Mouse (Mus musculus) kidney, adult 2 months (tissue): Measurements from ENCODE around the gene Top1. TPM values are rescaled to one million over a fixed set of nuclear protein-coding genes. Genes with fewer than 3 reads are reported as not detected.

Source experiments
- DNase-seq: peaks from one replicate; pipeline ENCODE4 v3.0.0; 2021
- H3K27ac ChIP-seq: fragments of 200-500 bp; 2 replicates; pipeline ENCODE4 v1.5.1; 2012; ENCODE audit warnings: low read depth, low read length, control low read depth, inconsistent platforms; ENCODE audit not compliant: insufficient read depth
- H3K27me3 ChIP-seq: fragments of 200-500 bp; replicated peaks from 2 replicates; pipeline ENCODE4 v1.6.1; 2012; ENCODE audit warnings: mild to moderate bottlenecking, moderate library complexity, low read length, inconsistent platforms; ENCODE audit not compliant: control insufficient read depth, insufficient read depth
- H3K36me3 ChIP-seq: fragments of 200-500 bp; 2 replicates; pipeline ENCODE4 v1.6.1; 2012; ENCODE audit warnings: mild to moderate bottlenecking, moderate library complexity, low read length, inconsistent platforms; ENCODE audit not compliant: control insufficient read depth, insufficient read depth
- H3K4me1 ChIP-seq: fragments of 200-500 bp; 2 replicates; pipeline ENCODE4 v1.6.1; 2011; ENCODE audit warnings: low read length; ENCODE audit not compliant: control insufficient read depth, insufficient read depth
- H3K4me3 ChIP-seq: fragments of 200-500 bp; 2 replicates; pipeline ENCODE4 v1.5.1; 2011; ENCODE audit warnings: mild to moderate bottlenecking, low read depth, low read length, control low read depth; ENCODE audit not compliant: insufficient read depth
- CTCF ChIP-seq: fragments of 200-500 bp; conservative IDR thresholded peaks from 2 replicates; pipeline ENCODE4 v1.5.1; 2011; ENCODE audit warnings: low read depth, mild to moderate bottlenecking, control low read depth, low read length, moderate library complexity, mixed read lengths; ENCODE audit not compliant: insufficient read depth, insufficient read length
- POLR2A ChIP-seq: fragments of 200-500 bp; IDR thresholded peaks from one replicate; pipeline ENCODE4 v1.6.1; 2011; ENCODE audit warnings: low read depth, low read length, control low read depth
- WGBS: fragments of 180-500 bp; shearing (Covaris S2); methylation state at CpG from one replicate; pipeline ENCODE4 v1.1.7; 2018; 5-methylcytosine and 5-hydroxymethylcytosine counted together
- polyA plus RNA-seq: library from polyadenylated mRNA; depleted of rRNA; stranded (reverse); fragments of >200 nt; gene quantifications from 2 replicates; pipeline ENCODE4 v1.2.3, GENCODE M21; 2012; rRNA removed

Top1 gene
- polyA plus RNA-seq, 1 experiment: 9.2 TPM

- TF ChIP-seq POLR2A: no peak
- no peak for TF ChIP-seq CTCF
- Histone ChIP-seq H3K36me3 (no peaks in the 10 kb centered on the region; the same call in none of the 2 replicates), H3K27ac (no peak overlapping the region), H3K27me3 (no peaks in the 10 kb centered on the region), H3K4me1 (peaks cover 17% of the 10 kb centered on the region; the same call in 1 of the 2 replicates), H3K4me3 (no peak overlapping the region)
- DNase-seq: no peak
- 92% methylated on average over 1 of the region's 1 CpGs for WGBS
Observed at GRCm38 (mm10) chr2:160770871-160771270, 125.2 kb downstream of the Top1 start.

GRCm38 (mm10) chr2:160771325-160772276 is 125.9 kb downstream of the Top1 start:
- Histone ChIP-seq H3K27me3 (no peaks in the 10 kb centered on the region), H3K27ac (0 out of 2 replicates have a peak overlapping the region, but pooled peaks have one; percentile 22), H3K4me3 (no peak overlapping the region), H3K4me1 (peaks cover 15% of the 10 kb centered on the region; the same call in 1 of the 2 replicates), H3K36me3 (no peaks in the 10 kb centered on the region; the same call in none of the 2 replicates)
- 85% methylated on average over 8 of the region's 8 CpGs for WGBS
- TF ChIP-seq POLR2A (no peak), CTCF (no peak)
- no peak for DNase-seq

Other genes with a start within 250 kb of the Top1 start
- gene Plcg1, start 85.4 kb downstream of the Top1 start, polyA plus RNA-seq: 33.1 and 38.2 TPM in 2 replicates
- 16.9 and 18.7 TPM in 2 replicates for gene Zhx3, start 227.1 kb downstream of the Top1 start, polyA plus RNA-seq
- gene Lpin3, start 234.8 kb downstream of the Top1 start, polyA plus RNA-seq: 8.4 and 10.1 TPM in 2 replicates